Mouse (Mus musculus): ENCODE data around the gene Hps6. TPM values are rescaled to one million over a fixed set of nuclear protein-coding genes. Genes with fewer than 3 reads are reported as not detected.
"Not testable (repeated sequence)": the region's sequence is repeated elsewhere in the genome, so short reads cannot be mapped to it uniquely, and the experiment has no call there.

The Hps6 gene
- polyA plus RNA-seq (2015; fragmentation: Nextera tagmentation; extraction: Ambion mirVana), result 8.8 and 9.4 TPM in 2 replicates

DNA sequence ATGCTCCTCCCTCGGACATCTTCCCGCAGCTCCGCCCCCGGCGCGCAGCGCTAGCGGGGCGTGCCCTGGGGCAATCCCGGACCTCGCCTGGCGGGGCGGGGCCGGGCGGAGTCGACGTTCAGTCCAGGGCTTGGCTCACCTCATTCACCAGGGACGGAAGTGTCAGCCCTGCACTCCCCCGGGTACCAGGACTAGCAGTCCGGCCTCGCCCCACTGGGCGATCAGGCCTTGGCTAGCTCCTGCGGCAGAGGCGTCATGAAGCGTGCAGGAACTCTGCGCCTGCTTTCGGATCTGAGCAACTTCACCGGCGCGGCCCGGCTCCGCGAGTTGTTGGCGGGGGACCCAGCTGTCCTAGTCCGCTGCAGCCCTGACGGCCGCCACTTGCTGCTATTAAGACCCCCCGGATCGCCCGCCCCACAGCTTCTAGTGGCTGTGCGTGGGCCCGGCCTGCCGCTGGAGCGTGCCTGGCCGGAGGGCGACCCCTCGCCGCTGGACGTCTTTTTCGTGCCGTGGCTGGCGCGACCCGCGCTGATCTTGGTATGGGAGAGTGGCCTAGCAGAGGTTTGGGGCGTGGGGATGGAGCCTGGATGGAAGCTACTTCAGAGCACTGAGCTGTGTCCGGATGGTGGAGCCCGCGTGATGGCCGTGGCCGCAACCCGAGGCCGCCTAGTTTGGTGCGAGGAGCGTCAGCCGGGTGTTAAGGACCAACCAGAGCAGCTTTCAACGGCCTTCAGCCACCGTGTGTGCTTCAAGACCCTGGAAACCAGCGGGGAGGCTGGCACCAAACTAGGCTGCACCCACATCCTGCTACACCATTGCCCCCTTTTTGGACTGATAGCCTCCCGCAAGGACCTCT, at the start of gene Hps6:
Hps6 (plus strand) TSS at position 138 of the 856 bp plus-strand sequence.
- Histone ChIP-seq H3K9ac (ENCODE audit: low read depth, low read length) (peak within 1 kb of the TSS; percentile 80), H3K27me3 (replicated peaks; ENCODE audit: control insufficient read depth, insufficient read depth, low read length) (no peaks in the 10 kb centered on the region), H3K4me1 (ENCODE audit: control insufficient read depth, insufficient read depth, low read length) (peaks cover 9% of the 10 kb centered on the region), H3K4me2 (ENCODE audit: low read depth, low read length) (peak within 1 kb of the TSS; percentile 80), H3K9me3 (ENCODE audit: control insufficient read depth, low read length) (no peaks in the 10 kb centered on the region), H3K4me3 (ENCODE audit: low read length) (peak within 1 kb of the TSS; percentile 65), H3K27ac (ENCODE audit: low read length) (peak within 1 kb of the TSS; percentile 33), H3K36me3 (ENCODE audit: control insufficient read depth, insufficient read depth, low read length) (no peaks in the 10 kb centered on the region)
- ATAC-seq, result peak; percentile 93
- 2% methylated on average over 70 of the region's 70 CpGs for WGBS

DNA sequence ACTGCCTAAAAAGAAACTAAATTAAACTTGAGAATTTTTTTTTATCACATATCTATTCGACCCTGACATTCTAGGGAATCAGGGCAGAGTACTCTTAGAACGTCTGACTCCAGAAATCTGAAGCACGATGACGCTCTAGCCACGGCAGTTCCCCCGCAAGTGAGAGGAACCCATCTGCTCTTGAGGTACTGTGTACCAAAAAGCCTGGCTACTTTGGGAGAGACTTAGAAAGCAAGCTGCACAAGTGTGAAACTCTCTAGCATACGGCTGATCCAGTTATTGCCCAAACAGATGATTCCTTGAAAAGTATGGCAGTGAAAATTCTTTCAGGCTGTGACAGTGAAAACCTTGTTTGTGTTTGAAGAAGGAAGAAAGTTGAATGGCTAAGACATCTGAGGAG, 46.6 kb upstream of the Hps6 start:
- Histone ChIP-seq H3K4me2 (ENCODE audit: low read depth, low read length) (no peak overlapping the region), H3K36me3 (ENCODE audit: control insufficient read depth, insufficient read depth, low read length) (no peaks in the 10 kb centered on the region), H3K9ac (ENCODE audit: low read depth, low read length) (no peak overlapping the region)

DNA sequence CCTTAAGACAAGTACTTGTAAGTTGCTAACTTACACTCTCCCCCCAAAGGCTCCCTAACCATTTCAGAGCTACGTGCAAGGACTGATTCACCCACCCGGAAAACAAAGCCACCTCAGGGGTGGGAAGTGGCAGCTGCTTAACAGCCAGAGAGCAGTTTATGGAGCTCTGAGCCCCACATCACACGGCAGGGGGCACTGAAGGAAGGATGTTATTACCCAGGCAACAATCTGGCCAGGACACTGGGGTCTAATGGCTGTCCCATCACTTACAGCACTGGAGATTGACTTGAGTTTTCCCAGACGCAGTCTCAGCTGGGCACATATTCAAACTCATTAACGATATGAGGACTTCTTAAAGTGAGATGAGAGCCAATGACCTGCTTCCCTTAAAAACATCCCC, 42.5 kb upstream of the Hps6 start:
- 38% methylated on average over 5 of the region's 5 CpGs for WGBS
- H3K9me3 ChIP-seq (ENCODE audit: control insufficient read depth, low read length), result no peaks in the 10 kb centered on the region
- 0 out of 2 replicates have a peak, but pooled peaks cover 6% of the 10 kb centered on the region for H3K36me3 ChIP-seq (ENCODE audit: control insufficient read depth, insufficient read depth, low read length)
- H3K27ac ChIP-seq (ENCODE audit: low read length), result no peak overlapping the region
- H3K9ac ChIP-seq (ENCODE audit: low read depth, low read length), result no peak overlapping the region
- no peak overlapping the region for H3K4me2 ChIP-seq (ENCODE audit: low read depth, low read length)
- no peak overlapping the region for H3K4me3 ChIP-seq (ENCODE audit: low read length)
- ATAC-seq, result no peak
- H3K4me1 ChIP-seq (ENCODE audit: control insufficient read depth, insufficient read depth, low read length), result no peaks in the 10 kb centered on the region
- no peaks in the 10 kb centered on the region for H3K27me3 ChIP-seq (replicated peaks; ENCODE audit: control insufficient read depth, insufficient read depth, low read length)

More for the DNA sequence above, 46.6 kb upstream of the Hps6 start:
- H3K4me1 ChIP-seq (ENCODE audit: control insufficient read depth, insufficient read depth, low read length), result no peaks in the 10 kb centered on the region
- H3K27me3 ChIP-seq (replicated peaks; ENCODE audit: control insufficient read depth, insufficient read depth, low read length), result no peaks in the 10 kb centered on the region
- 91% methylated on average over 7 of the region's 7 CpGs for WGBS
- H3K9me3 ChIP-seq (ENCODE audit: control insufficient read depth, low read length), result no peaks in the 10 kb centered on the region
- H3K27ac ChIP-seq (ENCODE audit: low read length), result no peak overlapping the region
- no peak overlapping the region for H3K4me3 ChIP-seq (ENCODE audit: low read length)
- no peak for ATAC-seq

DNA sequence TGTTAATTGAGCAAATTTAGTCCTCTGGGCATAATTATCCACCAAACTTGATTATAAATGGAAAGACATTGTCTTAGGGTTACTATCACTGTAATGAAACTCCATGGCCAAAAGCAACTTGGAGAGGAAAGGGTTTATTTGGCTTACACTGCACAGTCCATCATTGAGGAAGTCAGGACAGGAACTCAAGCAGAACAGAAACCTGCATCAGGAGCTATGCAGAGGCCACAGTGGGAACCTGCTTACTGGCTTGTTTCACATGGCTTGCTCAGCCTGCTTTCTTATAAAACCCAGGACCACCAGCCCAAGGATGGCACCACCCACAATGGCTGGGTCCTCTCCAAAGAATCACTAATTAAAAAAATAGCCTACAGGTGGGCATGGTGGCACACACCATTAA, 18.9 kb upstream of the Hps6 start:
- H3K9ac ChIP-seq (ENCODE audit: low read depth, low read length), result no peak overlapping the region

DNA sequence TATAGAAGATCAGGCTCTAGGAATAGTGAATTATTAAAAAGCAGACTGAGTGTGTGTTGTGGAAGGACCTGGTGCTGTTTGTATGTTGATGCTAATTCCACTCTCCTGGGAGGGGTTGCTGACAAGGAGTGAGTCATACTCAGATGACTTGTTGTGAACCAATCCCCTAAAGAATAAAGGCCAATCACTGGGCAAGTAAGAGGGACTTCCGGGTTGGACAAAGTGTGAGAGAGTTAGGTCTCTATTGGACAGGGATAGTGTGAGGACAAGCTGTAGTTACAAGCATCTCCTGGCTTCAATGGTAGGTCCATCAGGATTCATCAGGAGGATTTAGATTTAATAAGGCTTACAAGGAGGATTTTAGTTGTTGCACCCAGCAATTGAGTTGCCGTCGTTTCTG, 15.1 kb upstream of the Hps6 start:
- H3K4me2 ChIP-seq (ENCODE audit: low read depth, low read length), result no peak overlapping the region
- WGBS, result 96% methylated on average over 3 of the region's 3 CpGs
- H3K9ac ChIP-seq (ENCODE audit: low read depth, low read length), result no peak overlapping the region
- no peaks in the 10 kb centered on the region for H3K4me1 ChIP-seq (ENCODE audit: control insufficient read depth, insufficient read depth, low read length)
- H3K36me3 ChIP-seq (ENCODE audit: control insufficient read depth, insufficient read depth, low read length), result no peaks in the 10 kb centered on the region
- H3K27ac ChIP-seq (ENCODE audit: low read length), result no peak overlapping the region
- no peak overlapping the region for H3K4me3 ChIP-seq (ENCODE audit: low read length)
- H3K9me3 ChIP-seq (ENCODE audit: control insufficient read depth, low read length), result no peaks in the 10 kb centered on the region
- H3K27me3 ChIP-seq (replicated peaks; ENCODE audit: control insufficient read depth, insufficient read depth, low read length), result no peaks in the 10 kb centered on the region
- ATAC-seq, result no peak

More for the DNA sequence above, 18.9 kb upstream of the Hps6 start:
- no peak overlapping the region for H3K4me3 ChIP-seq (ENCODE audit: low read length)
- no peaks in the 10 kb centered on the region for H3K4me1 ChIP-seq (ENCODE audit: control insufficient read depth, insufficient read depth, low read length)
- H3K36me3 ChIP-seq (ENCODE audit: control insufficient read depth, insufficient read depth, low read length), result no peaks in the 10 kb centered on the region
- no peak overlapping the region for H3K4me2 ChIP-seq (ENCODE audit: low read depth, low read length)
- H3K9me3 ChIP-seq (ENCODE audit: control insufficient read depth, low read length), result no peaks in the 10 kb centered on the region
- H3K27ac ChIP-seq (ENCODE audit: low read length), result no peak overlapping the region
- H3K27me3 ChIP-seq (replicated peaks; ENCODE audit: control insufficient read depth, insufficient read depth, low read length), result no peaks in the 10 kb centered on the region
- ATAC-seq, result no peak

DNA sequence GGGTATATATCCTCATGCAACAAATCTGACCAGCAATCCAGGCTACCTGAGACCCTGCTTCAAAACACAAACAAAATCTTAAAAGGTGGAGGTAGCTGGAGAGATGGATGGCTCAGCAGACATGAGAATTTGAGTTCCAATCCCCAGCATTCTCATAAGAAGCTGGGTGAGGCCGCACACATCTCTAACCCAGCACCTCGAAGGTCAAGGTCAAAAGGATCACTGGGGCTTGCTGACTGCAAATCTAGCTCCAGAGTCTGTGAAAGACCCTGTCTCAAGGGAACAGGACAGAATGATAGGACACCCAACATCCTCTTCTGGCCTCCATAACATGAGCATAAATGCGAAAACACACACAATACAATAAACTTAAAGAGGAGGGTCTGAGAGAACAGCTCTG, 12.1 kb upstream of the Hps6 start:
- Histone ChIP-seq H3K9me3 (ENCODE audit: control insufficient read depth, low read length) (peaks cover 6% of the 10 kb centered on the region), H3K36me3 (ENCODE audit: control insufficient read depth, insufficient read depth, low read length) (no peaks in the 10 kb centered on the region), H3K4me1 (ENCODE audit: control insufficient read depth, insufficient read depth, low read length) (no peaks in the 10 kb centered on the region), H3K27me3 (replicated peaks; ENCODE audit: control insufficient read depth, insufficient read depth, low read length) (no peaks in the 10 kb centered on the region), H3K4me3 (ENCODE audit: low read length) (no peak overlapping the region), H3K27ac (ENCODE audit: low read length) (no peak overlapping the region), H3K4me2 (ENCODE audit: low read depth, low read length) (no peak overlapping the region), H3K9ac (ENCODE audit: low read depth, low read length) (no peak overlapping the region)
- no peak for ATAC-seq
- 89% methylated on average over 3 of the region's 3 CpGs for WGBS

DNA sequence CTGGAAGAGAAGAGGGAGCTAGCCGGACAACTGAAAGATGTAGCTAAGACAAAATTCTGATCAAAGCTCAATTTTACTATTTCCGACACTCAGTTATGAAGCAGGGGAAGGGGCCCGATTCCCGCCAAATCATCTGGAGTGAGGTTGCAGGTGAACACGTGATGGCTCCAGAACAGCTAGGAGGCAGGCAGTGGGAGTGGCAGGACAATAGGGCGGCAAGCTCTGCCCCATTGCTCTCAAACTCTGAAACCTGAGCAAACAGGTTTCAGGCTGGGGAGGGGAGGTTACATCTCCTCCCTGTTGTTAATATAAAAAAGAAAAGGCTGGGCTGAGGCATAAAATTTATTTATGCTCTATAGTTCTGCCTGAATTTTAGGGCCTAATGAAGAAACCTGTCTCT, 9.9 kb upstream of the Hps6 start:
- not testable (repeated sequence) for H3K4me2 ChIP-seq (ENCODE audit: low read depth, low read length); H3K27me3 ChIP-seq (replicated peaks; ENCODE audit: control insufficient read depth, insufficient read depth, low read length); ATAC-seq; H3K36me3 ChIP-seq (ENCODE audit: control insufficient read depth, insufficient read depth, low read length); H3K4me3 ChIP-seq (ENCODE audit: low read length); H3K27ac ChIP-seq (ENCODE audit: low read length); H3K9me3 ChIP-seq (ENCODE audit: control insufficient read depth, low read length); H3K4me1 ChIP-seq (ENCODE audit: control insufficient read depth, insufficient read depth, low read length); H3K9ac ChIP-seq (ENCODE audit: low read depth, low read length)
- WGBS, result 78% methylated on average over 6 of the region's 6 CpGs

DNA sequence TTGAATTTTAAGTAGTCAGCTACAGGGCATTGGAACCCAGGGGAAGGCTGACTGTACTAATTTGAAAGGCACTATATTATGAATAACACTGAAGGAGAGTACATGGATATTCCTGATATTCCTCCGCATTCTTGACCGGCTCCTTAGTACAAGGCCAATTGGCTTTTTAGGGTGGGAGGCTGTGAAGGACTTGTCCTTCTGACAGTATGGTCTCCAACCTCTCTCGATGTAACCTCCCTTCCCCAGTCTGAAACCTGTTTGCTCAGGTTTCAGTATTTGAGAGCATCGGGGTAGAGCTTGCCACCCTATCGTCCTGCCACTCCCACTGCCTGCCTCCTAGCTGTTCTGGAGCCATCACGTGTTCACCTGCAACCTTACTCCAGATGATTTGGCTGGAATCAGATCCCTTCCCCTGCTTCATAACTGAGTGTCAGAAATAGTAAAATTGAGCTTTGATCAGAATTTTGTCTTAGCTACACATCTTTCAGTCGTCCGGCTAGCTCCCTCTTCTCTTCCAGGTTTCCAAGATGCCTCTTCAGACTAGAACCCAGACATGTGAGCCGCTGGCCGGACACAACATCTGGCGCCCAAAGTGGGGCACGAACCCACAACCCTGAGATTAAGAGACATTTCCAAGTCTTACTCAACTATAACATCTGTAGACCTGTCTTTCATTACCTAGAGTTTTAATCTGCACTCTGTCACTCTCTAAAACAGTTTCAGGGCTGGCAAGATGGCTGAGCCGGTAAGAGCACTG, 9.1 kb upstream of the Hps6 start:
- H3K27ac ChIP-seq (ENCODE audit: low read length), result no peak overlapping the region
- peaks cover 7% of the 10 kb centered on the region for H3K4me1 ChIP-seq (ENCODE audit: control insufficient read depth, insufficient read depth, low read length)
- H3K4me2 ChIP-seq (ENCODE audit: low read depth, low read length), result no peak overlapping the region
- peaks cover 6% of the 10 kb centered on the region for H3K9me3 ChIP-seq (ENCODE audit: control insufficient read depth, low read length)
- H3K4me3 ChIP-seq (ENCODE audit: low read length), result no peak overlapping the region
- WGBS, result 96% methylated on average over 13 of the region's 13 CpGs
- H3K36me3 ChIP-seq (ENCODE audit: control insufficient read depth, insufficient read depth, low read length), result no peaks in the 10 kb centered on the region
- no peaks in the 10 kb centered on the region for H3K27me3 ChIP-seq (replicated peaks; ENCODE audit: control insufficient read depth, insufficient read depth, low read length)
- no peak for ATAC-seq
- H3K9ac ChIP-seq (ENCODE audit: low read depth, low read length), result no peak overlapping the region

DNA sequence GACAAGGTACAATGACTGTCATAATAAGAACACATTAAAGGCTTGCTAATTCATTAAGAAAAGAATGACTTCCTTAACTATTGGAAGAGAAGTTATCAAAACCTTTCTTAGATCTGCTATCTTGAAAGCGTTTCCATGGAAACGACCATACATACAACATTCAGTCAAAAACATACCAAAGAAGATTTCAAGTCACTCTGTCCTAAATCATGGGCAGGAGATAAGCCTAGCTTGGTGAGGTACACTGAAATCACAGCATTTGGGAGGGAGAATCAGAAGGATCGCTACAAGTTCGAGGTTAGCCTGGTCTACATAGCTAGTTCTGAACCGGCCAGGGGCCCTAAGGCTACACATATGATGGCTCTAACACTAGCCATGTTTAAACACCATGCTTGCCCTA, 5.9 kb upstream of the Hps6 start:
- Histone ChIP-seq H3K4me3 (ENCODE audit: low read length) (peak overlapping the region; percentile 82), H3K9me3 (ENCODE audit: control insufficient read depth, low read length) (peaks cover 6% of the 10 kb centered on the region)
- 58% methylated on average over 5 of the region's 5 CpGs for WGBS

More for the DNA sequence above, 5.9 kb upstream of the Hps6 start:
- no peaks in the 10 kb centered on the region for H3K27me3 ChIP-seq (replicated peaks; ENCODE audit: control insufficient read depth, insufficient read depth, low read length)
- H3K27ac ChIP-seq (ENCODE audit: low read length), result peak overlapping the region; percentile 97
- H3K4me1 ChIP-seq (ENCODE audit: control insufficient read depth, insufficient read depth, low read length), result peaks cover 7% of the 10 kb centered on the region
- H3K9ac ChIP-seq (ENCODE audit: low read depth, low read length), result peak overlapping the region; percentile 93
- H3K4me2 ChIP-seq (ENCODE audit: low read depth, low read length), result peak overlapping the region; percentile 53
- no peak for ATAC-seq
- no peaks in the 10 kb centered on the region for H3K36me3 ChIP-seq (ENCODE audit: control insufficient read depth, insufficient read depth, low read length)

Measured in intestine, embryonic 16.5 days (tissue).